Mouse (Mus musculus) heart, adult 18-20 months (tissue): ENCODE results near the gene Acacb. TPM values are rescaled to one million over a fixed set of nuclear protein-coding genes. Genes with fewer than 3 reads are reported as not detected.

ENCODE experiments used
- DNase-seq, 2 experiments: peaks; one replicate each; pipeline ENCODE4 v3.0.0; 2021 to 2022; ENCODE audit warnings: mixed read lengths in 1 of 2
- total RNA-seq, 2 experiments: library from RNA; stranded (reverse); gene quantifications; 2 replicates each; pipeline ENCODE4 v1.2.3; 2021

The Acacb gene
- total RNA-seq, 2 experiments from 2014 or later, result 238 to 247 TPM

DNA sequence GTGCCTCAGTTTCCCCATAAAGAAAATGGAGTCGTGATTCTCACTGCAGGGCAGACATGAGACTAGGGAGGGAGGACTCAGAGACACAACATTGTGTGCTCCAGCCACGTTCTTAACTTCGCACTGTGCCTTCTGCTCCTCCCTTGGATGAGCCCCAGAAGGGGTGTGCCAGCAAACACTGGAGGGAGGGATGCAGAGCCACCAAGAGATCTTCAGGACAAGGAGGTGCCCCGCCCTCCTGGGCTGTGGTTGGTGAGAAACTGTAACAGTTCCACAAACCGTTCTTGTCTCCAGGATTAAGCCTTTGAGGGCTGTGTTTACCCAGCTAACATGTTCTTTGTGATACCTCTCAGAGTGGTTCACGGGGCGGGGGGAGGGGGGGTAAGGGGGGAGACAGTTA is 122.3 kb downstream of the Acacb start:
- DNase-seq, result no peak

DNA sequence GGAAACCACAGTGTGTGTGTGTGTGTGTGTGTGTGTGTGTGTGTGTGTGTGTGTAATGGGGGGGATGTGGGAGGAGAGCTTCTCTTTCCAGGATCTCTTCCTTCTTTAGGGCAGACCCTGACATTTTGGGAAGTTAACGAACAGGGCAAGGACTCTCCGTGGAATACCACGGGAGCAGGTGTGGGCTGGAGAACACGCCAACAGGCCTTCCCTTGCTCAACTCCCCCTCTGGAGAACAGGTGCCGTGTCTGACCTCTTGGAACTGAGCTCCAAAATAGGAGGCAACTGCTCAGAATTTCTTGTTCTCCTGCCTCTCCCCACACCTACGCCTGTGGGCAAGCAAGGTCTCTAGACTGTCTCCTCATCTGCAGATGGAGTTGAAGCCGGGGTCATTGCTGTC is 123.2 kb downstream of the Acacb start:
- DNase-seq, result no peak

DNA sequence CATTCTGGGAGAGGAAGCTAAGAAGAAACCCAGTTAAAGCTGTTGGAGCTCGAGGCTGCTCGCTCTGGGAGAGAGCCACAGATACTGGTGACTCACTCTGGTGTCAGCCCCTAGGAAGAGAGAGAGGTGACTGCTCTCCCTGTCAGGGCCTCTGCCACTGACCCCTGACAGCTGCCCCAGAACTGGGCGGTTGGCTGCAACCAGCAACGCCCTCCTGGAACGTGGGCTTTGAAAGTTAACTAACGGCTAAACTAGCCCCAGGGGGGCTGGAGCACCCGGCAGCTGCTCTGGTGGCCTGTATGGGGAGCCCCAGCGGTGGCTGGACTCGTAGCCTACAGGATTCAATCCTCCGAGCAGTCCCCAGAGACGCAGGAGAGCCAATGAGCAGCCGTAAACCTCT is 123.6 kb downstream of the Acacb start:
- DNase-seq, result no peak

DNA sequence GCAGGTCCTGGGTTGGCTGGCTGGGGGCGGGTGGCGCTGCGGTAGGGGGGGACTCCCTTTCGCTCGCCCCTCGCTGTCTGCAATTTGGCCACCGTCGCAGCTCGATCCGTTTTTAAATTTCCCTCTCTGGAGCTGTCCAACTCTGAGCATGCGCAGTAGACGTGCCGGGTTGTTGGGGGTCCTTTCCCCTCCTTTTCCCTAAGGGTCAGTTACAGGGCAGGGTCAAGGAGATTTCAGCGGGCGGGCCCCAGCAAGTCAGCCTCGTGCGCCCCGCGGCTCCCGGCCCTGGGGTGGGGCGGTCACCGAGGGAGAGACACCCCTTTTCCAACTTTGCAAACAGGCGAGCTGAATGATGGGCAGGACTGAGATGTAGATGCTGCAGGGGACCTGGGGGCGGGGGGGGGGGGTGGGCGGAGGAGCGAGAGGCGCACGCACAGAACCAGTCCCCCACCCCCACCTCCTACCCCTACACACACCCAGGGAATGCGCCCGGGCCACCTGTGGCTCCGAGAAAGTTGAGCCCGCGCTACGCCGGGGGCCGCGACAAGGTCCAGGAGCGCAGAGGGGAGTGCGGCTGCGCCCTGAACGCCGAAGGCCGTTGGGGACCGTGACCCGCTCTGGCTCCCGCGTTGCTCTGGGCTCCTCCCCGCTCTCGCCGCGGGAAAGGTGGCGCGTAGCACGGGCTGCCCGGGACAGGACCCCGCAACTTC is 127.5 kb downstream of the Acacb start, which contains the start of gene Foxn4:
Foxn4 (minus strand) TSS at position 115 of the 710 bp plus-strand sequence.
- DNase-seq, result no peak

DNA sequence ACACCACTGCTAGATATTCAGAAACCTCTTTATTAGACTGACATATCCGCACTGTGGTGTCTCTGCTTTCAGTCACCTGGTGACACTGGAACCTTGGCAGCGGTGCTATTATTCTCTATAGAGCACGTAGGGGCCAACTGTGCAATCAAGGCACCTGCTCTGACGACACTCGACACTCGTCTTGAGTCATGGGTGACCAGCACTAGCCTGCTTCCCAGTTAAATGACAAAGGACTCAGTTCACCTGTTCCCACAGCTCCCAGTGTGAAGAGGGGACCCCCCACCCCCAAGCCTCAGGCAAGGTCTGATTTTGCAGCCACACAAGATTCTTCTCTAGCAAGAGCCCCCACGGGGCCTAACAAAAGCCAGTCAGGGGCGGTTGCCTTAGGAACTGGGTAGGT is 129.0 kb downstream of the Acacb start:
- no peak for DNase-seq

DNA sequence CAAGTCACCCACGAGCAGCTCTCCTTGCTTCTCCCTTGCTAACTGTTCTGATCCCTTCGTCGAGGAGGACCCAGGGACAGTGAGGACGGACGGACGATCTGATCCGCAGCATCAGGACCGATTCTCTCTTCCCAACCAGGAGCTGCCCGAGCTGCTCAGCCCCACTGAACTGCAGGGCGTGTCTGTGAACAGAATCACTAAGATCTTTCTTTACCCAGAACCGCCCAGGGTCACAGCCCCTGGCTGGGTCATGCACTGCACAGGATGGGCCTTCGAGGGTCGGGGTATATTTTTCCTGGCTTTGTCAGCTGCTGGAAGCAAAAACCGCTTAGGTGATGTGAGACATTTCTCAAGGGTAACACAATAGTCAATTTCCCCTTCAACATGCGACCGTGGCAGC is 129.7 kb downstream of the Acacb start:
- no peak for DNase-seq

DNA sequence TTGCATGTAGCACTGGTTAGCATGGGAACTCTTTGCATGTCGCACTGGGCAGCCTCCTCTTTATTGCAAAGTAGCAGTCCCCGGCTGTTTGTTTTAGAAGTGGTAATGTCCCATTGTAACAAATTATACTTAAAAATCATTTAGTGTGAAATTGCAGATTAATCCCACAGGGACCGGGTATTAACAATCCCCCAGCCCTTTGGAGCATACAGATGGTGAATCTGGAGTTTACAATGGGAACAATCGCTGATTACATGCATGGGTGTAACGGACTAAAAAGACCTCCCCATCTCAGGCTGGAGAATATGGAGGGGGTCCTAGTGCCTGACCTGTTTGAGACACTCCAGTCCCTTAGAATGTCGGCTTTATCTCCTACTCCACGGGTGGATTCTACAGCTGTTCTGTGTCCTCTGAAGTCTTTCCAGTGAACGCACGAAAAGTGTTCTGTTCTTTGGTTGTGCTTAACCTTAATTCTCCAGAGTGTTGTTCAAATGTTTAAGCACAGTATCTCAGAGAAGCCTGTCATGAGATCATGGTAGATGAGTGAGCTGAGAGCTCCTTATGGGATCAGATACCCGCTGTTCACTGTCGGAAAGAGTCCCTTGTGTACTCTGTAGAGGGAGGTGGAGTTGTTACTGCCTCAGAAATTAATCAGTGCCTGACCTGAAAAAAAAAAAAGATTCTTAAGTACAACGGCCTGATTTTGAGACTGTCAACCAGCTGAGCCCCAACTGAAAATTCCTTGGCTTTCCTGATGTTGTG is 133.2 kb downstream of the Acacb start:
- DNase-seq, result no peak

DNA sequence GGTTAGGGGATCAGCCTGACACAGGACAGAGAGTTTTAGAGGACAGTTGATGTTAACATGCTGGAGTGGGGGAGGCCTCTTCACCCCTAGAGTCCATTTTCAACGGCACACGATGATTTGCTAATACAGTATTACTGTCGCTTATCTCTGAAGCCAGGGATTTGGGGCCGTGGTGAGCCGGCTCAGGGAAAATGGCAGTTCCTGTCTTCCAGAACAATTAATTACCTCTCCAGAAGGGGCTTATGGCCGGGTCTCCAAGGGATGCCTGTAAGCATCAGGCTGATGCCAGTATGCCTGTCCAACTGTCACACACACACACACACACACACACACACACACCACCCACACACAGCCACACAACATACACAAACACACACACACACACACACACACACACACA is 136.0 kb downstream of the Acacb start:
- DNase-seq, result no peak

DNA sequence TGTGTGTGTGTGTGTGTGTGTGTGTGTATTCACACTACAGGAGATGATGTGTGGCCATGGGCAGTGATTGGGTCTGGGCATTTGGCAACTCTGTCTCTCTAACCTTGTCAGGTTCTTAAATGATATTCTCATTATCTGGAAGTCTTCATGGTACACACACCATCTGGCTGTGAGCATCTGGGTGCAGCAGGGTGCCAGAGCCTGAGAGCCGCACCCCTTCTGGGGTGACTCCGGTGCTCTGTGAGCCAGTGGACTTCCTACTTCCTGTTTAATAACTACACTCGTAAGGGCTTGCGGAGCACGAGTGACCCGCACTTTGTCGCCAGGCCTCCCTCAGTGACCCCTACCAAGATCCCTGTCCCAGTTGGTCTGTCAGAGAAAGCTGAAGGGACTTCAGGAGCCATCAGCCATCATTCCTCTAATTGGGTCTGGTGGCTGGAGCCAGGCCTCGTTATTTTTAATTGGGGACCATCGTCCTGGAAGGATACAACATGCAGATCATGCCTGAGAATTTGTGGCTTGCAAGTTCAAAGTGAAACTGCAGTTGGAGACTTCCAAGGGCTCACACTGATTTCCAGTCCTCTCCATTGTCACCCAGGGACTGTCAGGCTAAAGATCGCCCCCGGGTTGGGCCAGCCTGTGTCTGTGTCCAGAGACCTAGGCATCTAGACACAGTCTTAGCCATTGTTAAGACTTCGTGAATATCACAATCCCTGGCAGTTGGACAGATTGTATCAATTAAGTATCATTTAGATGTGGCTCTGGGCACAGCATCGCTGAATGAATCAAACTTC is 138.5 kb downstream of the Acacb start:
- no peak for DNase-seq

DNA sequence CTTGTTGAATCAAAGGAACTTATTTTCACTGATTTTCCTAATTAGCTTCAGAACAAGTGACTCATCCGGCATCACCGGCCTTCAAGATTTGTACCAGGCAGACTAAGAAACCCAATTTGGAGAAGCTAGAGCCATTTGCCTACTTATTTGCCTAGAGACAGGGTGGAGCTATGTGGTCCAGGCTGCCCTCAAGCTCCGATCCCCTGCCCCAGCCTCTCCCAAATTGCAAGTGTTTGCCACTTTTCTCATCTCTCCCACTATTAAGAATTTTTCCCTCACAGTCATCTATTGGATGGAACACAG is 139.0 kb downstream of the Acacb start:
- no peak for DNase-seq

DNA sequence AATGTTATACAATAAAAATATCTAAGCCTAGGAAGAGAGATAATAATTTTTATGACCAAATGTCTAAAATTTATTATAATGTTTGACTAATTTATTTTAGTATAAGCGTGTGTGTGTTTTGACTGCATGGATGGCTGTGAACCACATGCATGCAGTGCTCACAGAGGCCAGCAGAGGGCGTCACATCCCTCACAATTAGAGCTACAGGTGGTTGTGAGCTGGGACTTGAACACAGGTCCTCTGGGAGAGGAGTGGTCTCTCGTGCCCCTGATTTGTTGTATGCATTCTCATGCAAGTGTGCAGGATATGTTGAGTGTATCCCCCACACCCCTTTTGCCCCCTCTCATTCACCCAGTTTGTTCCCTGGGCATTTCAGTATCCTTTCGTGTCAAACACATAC is 139.8 kb downstream of the Acacb start:
- no peak for DNase-seq

DNA sequence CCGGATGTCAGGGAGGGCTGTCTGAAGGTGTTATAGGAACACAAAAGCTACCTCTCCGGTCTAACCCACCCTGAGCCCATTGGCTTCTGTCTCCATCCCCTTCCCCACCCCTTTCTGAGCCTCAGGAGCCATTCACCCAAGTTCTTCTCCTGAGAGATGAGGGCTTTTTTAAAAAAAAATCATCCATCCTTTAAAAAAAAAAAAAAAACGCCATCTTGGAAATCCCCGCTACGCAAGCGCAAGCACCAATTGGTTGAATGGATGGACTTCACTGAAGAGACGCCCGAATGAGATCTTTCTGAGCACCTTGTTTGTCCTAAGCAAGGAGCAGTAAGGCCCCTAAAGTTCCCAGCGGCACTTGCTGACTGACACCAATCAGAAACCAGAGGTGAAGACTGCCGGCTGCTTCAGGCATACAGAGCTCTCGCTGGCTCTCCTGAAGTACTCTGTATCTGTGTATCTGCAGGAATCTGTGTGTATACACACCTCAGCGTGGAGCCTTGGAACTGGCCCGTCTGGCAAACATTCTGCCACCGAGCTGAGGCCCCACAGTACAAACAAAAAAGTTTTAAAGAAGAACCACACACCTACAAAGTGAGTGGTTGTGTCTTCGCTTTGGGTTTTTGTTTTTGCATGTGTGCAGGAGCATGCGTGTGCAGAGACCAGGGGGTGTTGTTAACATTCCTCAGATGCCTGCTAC is 140.7 kb downstream of the Acacb start:
- DNase-seq, result no peak

DNA sequence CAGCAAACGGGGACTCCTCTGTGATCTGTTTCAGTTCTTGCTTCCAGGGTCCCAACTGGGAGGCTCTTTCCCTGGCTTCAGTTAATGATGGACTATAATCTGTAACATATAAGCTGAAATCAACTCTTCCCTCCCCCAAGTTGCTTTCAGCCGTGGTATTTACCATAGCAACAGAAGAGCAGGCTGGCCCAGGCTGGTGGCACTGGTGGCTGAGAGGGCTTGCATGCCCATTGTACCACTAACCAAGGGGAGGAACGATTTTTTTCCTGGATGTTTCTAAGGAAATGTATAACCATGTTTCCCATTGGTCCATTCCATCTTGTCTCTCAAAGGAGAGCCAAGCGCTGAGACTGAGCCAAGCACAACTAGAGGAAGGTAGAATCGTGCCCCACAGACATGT is 142.1 kb downstream of the Acacb start:
- DNase-seq, result no peak

DNA sequence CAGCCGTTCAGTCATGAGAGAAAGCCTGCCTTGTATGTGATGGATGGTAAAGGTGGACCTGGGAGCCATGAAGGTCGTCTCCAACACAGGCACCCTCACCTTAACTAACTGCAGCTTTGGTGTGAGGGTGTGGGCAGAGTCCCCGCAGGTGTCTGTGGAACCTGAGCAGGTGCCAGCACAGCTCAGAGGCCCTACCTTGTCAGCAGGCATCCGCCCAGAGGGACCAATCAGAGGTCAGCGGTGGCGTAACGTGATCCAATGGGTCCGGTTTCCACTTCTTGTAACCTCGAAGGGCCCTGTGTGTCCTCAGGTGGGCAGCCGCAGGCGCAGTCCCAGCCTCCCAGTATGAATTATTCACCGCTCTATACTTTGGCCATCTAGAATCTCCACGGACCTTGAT is 142.5 kb downstream of the Acacb start, which contains the start of gene Myo1h:
Myo1h (plus strand) TSS at position 293 of the 400 bp plus-strand sequence.
- no peak for DNase-seq

DNA sequence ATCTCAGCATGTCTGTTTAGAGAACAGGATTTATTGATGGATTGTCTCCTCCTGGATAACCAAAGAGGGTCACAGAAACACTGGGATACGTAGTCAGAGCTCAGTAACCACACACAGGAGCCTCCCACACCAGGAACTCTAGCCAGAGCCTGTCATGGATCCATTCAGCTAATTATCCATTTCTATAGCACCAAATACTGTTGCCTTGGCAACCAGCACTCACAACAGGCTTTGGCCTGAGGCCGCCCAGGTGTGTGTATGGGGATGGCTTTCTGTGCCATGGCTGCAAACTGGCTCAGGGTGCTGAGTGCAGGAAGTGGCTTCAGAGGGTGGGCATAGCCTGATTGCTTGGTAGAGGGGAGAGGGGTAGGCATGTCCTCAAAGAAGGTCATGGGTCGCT is 143.7 kb downstream of the Acacb start:
- no peak for DNase-seq

DNA sequence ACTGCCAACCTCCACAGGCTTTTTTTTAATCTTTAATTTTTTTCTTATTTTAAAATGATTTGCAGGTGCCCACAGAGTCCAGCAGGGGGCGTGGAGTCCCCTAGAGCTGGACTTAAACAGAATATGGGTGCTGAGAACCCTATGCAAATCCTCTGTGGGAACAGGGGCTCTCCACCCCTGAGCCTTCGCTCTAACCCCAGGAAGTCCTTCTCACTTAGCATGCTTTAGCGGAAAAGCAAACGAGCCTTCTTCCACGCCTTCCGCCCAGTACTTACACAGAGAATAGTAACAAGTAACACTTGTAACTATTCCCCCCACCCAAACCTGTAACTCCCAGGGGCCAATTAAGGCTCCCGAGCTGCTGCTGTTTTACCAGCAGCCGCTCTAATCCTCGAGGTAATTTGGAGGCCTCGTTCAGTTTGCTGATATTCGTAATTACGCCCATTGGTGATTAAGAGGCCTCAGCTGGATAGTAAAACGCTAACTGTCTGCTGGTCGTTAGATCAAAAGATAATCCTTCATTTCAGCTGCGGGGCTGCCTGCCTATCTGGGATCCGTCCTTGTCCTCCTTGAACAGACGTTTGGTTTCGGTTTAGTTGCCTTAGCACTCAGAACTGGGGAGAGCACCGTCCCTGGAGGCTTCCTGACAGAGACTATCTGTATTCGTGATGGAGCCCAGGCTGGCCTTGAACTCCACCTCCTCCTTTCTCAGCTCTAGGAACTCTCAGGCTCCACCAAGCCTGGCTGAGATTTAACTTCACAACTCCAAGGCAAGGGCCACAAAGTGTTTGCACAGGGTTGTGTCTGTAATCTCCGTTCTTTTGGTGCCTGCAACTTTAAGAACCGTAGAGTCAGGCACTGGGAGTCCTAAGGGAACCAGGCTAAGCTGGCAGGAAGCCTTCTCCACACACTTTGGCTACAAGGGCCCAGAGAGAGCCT is 150.6 kb downstream of the Acacb start:
- DNase-seq, result peak; percentile 44 to 51

DNA sequence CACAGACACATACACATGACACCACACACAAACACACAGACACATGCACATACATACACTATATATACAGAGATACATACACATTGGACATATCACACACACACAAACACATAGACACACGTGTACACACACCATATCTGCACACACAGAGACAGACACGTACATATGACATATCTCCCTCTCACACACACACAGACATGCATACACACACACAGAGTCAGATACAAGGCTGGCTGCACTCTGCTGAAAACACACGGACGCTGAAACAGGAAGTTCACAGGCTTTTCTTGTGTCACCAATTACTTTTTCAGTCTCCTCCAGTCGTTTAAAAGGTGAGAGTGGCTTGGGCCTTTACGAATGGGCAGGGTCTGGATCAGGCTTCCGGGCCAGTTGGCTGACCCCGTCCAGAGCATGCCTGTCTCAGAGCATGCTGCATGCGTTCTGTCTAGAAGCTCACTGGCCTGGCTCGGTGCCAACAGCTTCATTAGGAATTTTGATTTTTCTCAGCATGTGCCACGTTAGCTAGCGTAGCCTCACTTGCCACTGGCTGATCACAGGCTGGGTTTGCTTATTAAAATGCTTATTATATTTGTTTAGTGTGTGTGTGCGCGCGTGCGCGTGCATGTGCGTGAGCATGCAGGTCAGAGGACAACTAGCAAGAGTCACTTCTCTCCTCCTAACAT is 152.0 kb downstream of the Acacb start:
- no peak for DNase-seq

DNA sequence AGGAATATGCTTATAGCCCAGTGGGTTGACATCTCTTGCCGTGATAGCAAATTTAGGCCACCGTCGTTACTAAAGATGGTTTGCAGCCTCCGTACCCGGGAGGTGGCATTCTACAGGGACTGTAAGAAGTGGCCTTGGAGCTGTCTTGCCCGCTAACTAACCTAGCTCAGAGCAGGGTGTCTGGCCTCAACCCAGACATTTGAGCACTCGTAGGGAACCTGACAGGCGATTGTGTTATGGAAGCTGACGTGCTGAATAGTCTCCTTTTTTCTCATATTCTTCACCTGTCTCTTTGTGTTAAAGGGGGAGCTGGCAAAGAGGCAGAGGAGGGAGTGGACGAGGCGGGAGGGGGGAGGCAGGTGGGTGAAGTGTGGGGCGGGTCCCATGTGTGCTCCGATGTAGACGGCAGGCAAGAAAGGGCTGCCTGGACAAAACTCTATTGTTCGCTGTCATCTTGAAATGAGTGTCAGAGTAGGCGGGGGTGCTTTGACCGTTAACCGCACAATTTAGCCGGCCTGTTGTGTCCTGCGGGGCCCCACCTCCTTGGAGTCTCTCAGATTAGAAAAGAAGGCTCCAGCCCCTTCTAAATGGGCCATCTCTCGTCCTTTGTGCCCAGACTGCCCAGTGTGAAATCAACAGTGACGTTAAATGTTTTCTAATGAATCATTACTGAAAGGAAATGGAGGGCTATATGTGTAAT is 153.0 kb downstream of the Acacb start:
- no peak for DNase-seq

DNA sequence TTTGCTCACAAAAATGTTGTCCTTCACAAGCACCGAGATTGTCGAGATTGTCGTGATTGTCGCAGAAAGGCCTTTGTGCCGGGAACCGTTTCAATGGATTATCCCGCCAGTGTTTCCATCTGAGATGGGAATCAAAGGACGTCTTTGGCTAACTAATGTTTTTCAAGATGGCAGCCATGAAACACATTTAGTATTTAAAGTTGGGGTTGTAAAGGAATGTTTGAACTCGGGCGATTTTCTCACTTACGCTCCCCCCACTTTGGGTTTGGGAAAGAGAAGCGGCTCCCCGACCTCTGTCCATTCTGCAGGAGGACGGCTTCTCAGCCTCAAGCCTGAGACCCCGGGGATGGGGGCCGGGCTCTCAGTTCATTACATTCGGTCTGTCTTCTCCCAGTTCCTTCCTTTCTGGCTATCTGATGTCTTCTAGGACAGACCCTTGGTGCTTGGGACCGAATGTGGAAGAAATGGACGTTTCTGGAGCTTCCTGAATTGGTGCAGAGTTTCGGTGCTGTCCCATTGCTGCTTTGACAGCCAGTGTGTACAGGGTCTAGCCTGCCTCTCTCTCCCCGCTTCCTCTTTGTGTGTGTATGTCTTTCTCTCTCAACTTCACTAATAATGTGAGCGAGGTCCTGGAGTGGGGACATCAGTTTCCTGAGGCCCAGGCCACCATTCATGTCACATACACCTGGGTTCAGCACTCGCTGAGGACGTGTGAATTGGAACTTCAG is 153.7 kb downstream of the Acacb start:
- DNase-seq, result no peak
